Mouse (Mus musculus): Measurements from ENCODE around the gene Tmem44.

GRCm38 (mm10) chr16:30513050-30514024 lies 37.3 kb downstream of the Tmem44 start:
- TF ChIP-seq TAL1 (IDR thresholded peaks at IDR 0.05; ENCODE audit: low read length) (no peak), GATA1 (IDR thresholded peaks at IDR 0.05; ENCODE audit: low read length) (no peak)
